Mouse (Mus musculus) small intestine, adult 2 months (tissue): ENCODE measurements around the gene Tnfrsf1a.

Experiments
- CTCF ChIP-seq: fragments of 200-500 bp; IDR thresholded peaks from 2 replicates; pipeline ENCODE4 v1.5.1; 2012; ENCODE audit warnings: low read depth, mild to moderate bottlenecking, control low read depth, inconsistent platforms, low read length, moderate library complexity, mixed read lengths; ENCODE audit not compliant: insufficient replicate concordance, insufficient read length; ENCODE audit errors: extremely low read depth
- POLR2A ChIP-seq: fragments of 200-500 bp; IDR thresholded peaks from 2 replicates; pipeline ENCODE4 v1.6.1; 2012; ENCODE audit warnings: low read depth, mild to moderate bottlenecking, control low read depth, inconsistent platforms, low read length, moderate library complexity

GRCm38 (mm10) chr6:125321114-125321855 lies 27.9 kb upstream of the Tnfrsf1a start:
- TF ChIP-seq CTCF (no peak), POLR2A (no peak; the same call in 1 of the 2 replicates)
